Mouse (Mus musculus) midbrain, embryonic 16.5 days (tissue): ENCODE measurements around the gene Trpc3. TPM values are rescaled to one million over a fixed set of nuclear protein-coding genes. Genes with fewer than 3 reads are reported as not detected.

ENCODE experiments used
- polyA plus RNA-seq: library from polyadenylated mRNA; unstranded; fragments of >200 nt; fragmentation: Nextera tagmentation; extraction: Ambion mirVana; gene quantifications from 2 replicates; pipeline ENCODE4 v1.2.1, GENCODE M21; 2015

Trpc3 gene
- polyA plus RNA-seq, 1 experiment from 2014 or later = 8.7 TPM

Other genes starting within 250 kb of the Trpc3 start
- gene Anxa5, start 214.3 kb downstream of the Trpc3 start, polyA plus RNA-seq = 54.2 and 56.7 TPM in 2 replicates
- 0.28 and 0.40 TPM in 2 replicates for gene 1810062G17Rik, start 214.2 kb downstream of the Trpc3 start, polyA plus RNA-seq
- 0.30 and 0.35 TPM in 2 replicates for gene Gm11549, start 168.4 kb downstream of the Trpc3 start, polyA plus RNA-seq
- gene Exosc9, start 137.6 kb downstream of the Trpc3 start, polyA plus RNA-seq = 79.6 and 84.9 TPM in 2 replicates
- gene Ccna2, start 118.0 kb downstream of the Trpc3 start, polyA plus RNA-seq = 17.6 and 23.6 TPM in 2 replicates
- gene Bbs7, start 76.7 kb downstream of the Trpc3 start, polyA plus RNA-seq = 25.8 and 26.7 TPM in 2 replicates
- 95.7 and 95.9 TPM in 2 replicates for gene 4932438A13Rik, start 172.9 kb upstream of the Trpc3 start, polyA plus RNA-seq